Mouse (Mus musculus) CD8-positive naive resting alpha-beta T cell, adult 2 months (primary cell): Measurements from ENCODE around the gene Whrn.

ENCODE experiments used
- DNase-seq, 2 experiments: peaks; one replicate each; pipeline ENCODE4 v3.0.0; 2022; ENCODE audit warnings: low read depth in 2 of 2, low spot score in 2 of 2

Whrn gene

DNA sequence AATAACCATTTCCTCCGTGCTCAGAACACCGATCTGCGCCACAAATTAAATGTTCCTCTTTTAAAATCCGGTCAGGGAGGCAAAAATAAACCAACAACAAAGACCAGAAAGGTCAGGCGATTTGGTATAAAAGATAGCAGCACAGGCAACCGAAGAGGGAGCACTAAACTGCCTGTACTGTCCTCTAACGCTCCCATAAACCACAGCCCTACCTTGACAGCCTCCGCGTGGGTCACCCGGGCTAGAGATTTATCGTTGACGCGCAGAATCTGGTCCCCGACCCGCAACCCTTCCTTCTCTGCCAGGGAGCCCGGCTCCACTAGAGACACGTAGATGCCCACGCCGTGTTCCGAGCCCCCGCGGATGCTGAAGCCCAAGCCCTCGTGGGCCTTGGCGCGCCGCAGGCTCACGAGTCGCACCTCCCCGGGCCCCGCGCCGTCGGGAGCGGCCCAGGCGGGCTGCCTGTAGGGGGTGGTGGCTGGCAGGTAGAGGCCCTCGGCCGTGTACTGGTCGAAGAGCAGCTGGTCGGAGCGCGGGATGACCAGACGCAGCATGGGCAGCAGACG lies 1.3 kb downstream of the Whrn start:
- DNase-seq: no peak

- DNase-seq: no peak
These were observed 2.3 kb downstream of the Whrn start for GRCm38 (mm10) chr4:63493351-63494121.

GRCm38 (mm10) chr4:63491521-63491920 lies 4.3 kb downstream of the Whrn start:
- no peak for DNase-seq

DNA sequence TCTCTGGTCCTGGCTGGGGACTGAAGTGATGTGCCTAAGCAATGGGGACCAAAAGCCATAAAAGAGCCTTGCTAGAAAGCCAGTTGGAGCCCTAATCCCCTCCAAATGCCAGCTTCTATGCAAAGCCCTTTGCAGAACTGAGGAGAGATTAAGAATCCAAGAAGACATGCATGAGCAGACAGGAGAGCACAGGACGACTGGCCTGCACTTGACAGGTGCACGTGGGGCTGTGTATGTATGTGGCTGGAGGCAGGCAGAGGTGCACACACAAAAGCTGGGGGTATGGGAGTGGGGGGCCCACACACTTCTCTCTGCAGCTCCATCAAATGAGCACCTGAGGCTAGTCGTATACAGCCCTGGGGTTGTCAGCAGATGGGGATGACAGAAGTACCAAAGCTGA lies 5.6 kb downstream of the Whrn start:
- no peak for DNase-seq

- no peak for DNase-seq
These were observed 6.1 kb downstream of the Whrn start for GRCm38 (mm10) chr4:63489676-63490075.

DNA sequence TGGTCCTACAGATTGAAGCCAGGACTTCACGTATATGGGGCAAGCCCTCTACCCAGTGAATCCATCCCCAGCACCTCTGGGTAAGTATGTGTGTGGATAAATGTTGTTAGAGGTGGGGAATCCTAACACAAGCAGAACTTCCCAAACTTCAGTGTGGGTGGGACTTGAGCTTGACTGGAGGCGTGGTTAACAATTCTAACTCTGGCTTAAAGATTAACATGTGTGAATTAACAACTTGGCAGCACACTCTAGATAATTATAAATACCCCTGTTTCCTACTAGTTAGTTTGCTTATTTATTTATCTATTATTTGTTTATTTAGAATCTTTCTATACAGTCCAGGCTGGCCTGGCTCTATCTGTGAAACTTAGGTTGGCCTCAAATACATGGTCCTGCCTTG lies 7.9 kb downstream of the Whrn start:
- no peak for DNase-seq

DNA sequence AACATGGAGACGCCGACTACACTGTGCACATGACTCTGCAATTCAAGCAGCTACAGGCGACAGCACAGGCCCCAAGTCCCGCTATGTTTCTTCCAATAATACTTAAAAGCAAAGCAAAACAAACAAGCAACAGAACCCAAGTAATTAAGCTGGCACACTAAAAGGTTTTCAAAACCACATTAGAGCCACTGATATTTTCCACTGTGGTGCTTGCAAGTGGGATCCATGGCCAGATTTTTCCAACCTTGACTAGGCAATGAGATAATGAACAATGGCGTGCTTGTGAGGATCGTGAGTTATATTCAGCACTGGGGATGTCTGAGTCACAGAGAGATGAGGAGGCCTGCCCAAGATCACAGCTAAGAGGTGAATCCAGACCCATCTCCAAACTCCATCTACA lies 8.5 kb downstream of the Whrn start:
- no peak for DNase-seq

DNA sequence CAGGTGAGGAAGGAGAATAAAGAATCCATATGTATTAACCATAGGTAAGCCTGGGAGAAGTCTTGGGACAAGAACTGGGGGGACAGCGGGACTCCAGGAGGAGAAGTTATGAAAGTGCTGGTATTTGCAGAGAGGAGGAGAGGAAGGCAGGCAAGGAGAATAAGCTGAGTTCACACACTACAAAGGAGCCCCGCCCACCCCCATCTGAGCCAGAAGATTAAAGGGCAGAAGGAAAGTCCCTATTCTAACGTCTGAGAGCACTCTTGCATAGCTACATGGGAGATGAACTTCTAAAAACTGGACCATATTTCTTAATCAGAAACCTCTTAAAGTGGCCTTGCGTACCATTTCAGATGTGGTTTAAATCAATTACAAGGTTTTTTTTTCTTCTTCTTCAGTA lies 9.3 kb downstream of the Whrn start:
- DNase-seq: peak; percentile 7 to 32

- no peak for DNase-seq
These were observed 12.1 kb downstream of the Whrn start for GRCm38 (mm10) chr4:63483741-63484140.

- no peak for DNase-seq
These were observed 15.0 kb downstream of the Whrn start for GRCm38 (mm10) chr4:63480845-63481167.

DNA sequence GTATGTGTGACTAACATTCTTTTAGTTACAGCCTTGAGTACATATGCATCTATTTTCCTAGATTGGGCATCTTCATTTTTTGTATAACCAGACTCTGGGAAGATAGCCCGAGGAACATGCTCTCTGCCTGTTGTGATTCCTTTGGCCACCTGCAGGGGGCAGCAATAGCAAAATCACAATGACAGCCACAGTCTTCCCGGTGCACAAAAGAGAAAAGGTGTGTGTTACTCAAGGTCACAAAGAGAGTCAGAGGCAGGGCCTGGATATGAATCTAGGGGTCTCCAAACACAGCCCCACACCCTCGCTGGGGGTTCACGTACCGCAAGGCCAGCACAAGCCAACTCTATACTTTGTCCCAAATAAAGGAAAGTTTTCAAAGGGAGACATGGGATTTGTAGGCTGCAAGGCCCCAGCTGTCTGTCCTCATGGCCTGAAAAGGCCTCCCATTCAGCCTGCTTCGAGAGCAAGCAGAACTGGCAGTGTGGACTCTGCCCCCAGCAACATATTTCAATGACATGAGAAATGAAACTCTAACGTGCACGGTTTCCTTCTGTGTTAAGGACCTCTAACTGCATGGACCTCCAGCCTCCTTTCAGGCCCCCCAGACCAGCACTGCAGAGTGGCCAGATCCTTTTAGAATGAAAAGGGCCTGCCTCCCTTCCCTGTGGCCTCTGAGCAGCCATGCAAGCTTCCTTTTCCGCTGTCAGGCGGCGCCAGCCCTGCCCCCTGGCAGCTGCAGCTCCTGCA lies 15.5 kb downstream of the Whrn start:
- DNase-seq: peak; percentile 39 to 52

DNA sequence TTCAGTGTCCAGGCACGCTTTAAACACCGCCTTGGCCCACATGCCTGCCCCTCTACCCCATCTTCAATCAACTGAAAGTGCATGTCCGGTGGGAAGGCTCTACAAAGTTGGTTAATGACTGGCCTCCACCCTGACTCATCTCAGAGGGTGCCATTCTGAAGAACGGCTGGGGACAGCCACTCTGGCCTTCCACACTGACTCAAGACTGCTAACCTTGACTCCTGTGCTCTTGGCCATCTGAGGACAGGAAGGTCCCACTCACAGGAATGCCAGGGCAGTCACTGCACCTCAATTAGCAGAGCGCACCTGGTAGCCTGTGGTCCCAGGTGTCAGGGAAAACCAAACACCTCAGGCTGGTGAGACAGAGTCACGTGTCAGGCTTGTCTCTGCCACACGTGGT lies 17.8 kb downstream of the Whrn start:
- no peak for DNase-seq

GRCm38 (mm10) chr4:63476891-63477290 lies 18.9 kb downstream of the Whrn start:
- DNase-seq: no peak

- no peak for DNase-seq
These were observed 20.6 kb downstream of the Whrn start for GRCm38 (mm10) chr4:63475208-63475607.

- DNase-seq: no peak
These were observed 21.4 kb downstream of the Whrn start for GRCm38 (mm10) chr4:63474439-63474838.

DNA sequence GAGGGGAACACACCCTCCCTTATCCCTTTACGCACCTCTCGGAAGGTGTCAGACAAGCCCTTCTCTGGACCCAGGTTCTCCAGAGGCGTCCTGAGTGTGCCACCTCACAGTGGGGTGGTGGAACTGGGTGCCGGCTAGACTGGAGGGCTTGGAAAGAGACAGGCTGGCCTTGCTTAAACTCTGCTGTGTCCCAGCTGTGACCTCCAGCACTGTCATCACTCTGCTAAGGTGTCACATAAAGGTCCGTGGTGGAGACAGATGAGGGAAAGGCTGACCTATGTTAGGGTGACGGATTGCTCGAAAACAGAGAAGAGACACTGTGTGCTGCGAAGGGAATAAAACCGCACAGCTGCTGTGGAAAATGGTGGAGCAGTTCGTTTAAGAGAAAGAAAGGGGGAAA lies 28.5 kb downstream of the Whrn start:
- no peak for DNase-seq

DNA sequence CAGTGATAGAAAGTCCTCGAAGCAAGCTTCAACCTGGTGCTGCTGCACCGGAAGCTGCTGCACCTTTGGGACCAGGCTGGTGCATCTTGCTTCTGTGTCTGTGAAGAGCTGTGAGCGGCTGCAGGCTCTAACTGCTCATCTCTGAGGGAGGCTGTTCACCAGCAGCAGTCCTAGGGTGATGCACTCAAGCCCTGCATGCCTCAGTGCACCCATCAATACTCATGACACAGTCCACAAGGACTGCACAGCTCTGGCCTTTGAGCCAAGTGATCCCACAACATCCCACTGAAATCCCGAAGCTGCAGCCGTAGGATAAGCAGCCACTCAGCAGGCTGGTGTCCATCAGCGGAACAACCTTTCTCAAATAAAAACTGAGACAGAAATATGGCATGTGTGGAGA lies 29.6 kb downstream of the Whrn start:
- DNase-seq: no peak

- no peak for DNase-seq
These were observed 34.8 kb downstream of the Whrn start for GRCm38 (mm10) chr4:63460876-63461525.

DNA sequence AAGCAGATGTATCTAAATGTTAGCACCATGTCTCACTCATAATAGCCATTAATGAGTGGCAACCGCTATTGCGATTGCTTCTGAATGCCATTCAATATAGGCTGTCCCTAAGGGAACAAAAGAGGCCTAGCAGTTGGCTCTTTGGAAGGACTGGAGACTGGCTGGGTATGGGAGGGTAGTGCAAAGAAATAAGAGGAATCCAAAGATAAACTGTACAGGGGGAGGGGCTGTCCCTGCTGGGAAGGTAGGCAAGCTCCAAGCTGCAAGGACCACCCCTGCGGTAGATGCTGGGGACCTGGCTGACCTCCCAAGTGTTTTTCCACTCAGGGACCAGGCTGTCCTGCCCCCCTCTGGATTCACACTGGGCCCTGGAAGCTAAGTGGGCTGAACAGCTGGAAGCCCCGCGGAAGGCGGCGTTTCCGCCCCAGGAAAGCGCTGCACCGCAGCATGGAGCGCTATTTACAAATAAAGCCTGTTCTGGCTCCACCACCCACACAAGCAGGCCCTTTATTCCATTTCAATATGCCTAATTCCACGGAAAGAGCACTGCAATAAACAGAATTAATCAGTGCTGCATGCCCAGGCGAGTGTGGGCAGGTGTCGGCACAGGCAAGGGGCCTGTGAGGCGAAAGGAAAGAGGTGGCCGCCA lies 36.5 kb downstream of the Whrn start:
- no peak for DNase-seq

- DNase-seq: no peak
These were observed 39.2 kb downstream of the Whrn start for GRCm38 (mm10) chr4:63456547-63456946.

DNA sequence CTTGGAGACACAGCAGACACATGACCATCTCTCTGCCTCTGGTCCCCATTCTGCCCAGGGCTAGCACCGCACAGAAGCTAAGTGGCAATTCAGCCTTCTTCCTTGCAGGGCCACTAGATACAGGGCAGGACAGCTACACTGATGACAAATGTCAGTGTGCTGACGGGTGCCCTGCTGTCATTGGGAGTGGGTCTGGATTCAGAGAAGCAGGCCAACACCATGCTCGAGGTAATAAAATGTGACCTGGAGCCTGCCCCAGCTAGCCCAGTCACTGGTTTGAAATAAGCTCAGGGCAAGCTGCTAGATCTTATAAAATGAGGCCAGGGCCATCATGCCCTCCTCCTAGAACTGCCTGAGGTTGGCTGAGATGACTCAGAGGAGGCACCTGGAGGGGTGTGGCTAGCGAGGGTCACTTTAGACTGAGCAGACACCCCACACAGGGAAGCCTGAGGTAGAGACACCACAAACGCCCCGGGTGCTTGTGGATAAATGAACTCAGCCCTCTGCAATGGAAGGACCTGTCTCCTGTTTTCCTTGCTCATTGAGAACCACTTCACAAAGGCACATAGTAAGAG lies 41.8 kb downstream of the Whrn start:
- DNase-seq: no peak
